Mouse (Mus musculus) neural tube, embryonic 15.5 days (tissue): Measurements from ENCODE around the gene Rsbn1l. TPM values are rescaled to one million over a fixed set of nuclear protein-coding genes. Genes with fewer than 3 reads are reported as not detected.
"Not testable (repeated sequence)": the region's sequence is repeated elsewhere in the genome, so short reads cannot be mapped to it uniquely, and the experiment has no call there.

Experiments used
- ATAC-seq: fragments of 200-750 bp; cut with Nextera tagmentation; 2 replicates; pipeline ENCODE4 v1.8.0; 2017; ENCODE audit warnings: mild to moderate bottlenecking, moderate TSS enrichment, moderate library complexity; ENCODE audit not compliant: low FRiP score
- H3K27ac ChIP-seq: fragments of 300-500 bp; sonication (generic); replicated peaks from 2 replicates; pipeline ENCODE4 v1.5.1; 2015; ENCODE audit warnings: mild to moderate bottlenecking, inconsistent platforms
- H3K27me3 ChIP-seq: fragments of 300-500 bp; sonication (generic); replicated peaks from 2 replicates; pipeline ENCODE4 v1.6.1; 2015; ENCODE audit warnings: inconsistent platforms
- H3K36me3 ChIP-seq: fragments of 300-500 bp; sonication (generic); 2 replicates; pipeline ENCODE4 v1.6.1; 2015; ENCODE audit warnings: inconsistent platforms
- H3K4me1 ChIP-seq: fragments of 300-500 bp; sonication (generic); 2 replicates; pipeline ENCODE4 v1.6.1; 2015; ENCODE audit warnings: inconsistent platforms
- H3K4me2 ChIP-seq: fragments of 300-500 bp; sonication (generic); 2 replicates; pipeline ENCODE4 v1.6.1; 2015; ENCODE audit warnings: inconsistent platforms, mild to moderate bottlenecking, moderate library complexity
- H3K4me3 ChIP-seq: fragments of 300-500 bp; sonication (generic); replicated peaks from 2 replicates; pipeline ENCODE4 v1.5.1; 2015; ENCODE audit warnings: mild to moderate bottlenecking, inconsistent platforms
- H3K9ac ChIP-seq: fragments of 300-500 bp; sonication (generic); replicated peaks from 2 replicates; pipeline ENCODE4 v1.6.1; 2015; ENCODE audit warnings: mild to moderate bottlenecking, inconsistent platforms
- H3K9me3 ChIP-seq: fragments of 300-500 bp; sonication (generic); replicated peaks from 2 replicates; pipeline ENCODE4 v1.6.1; 2016; ENCODE audit warnings: inconsistent platforms
- WGBS: fragments of 180-500 bp; shearing (Covaris S2); methylation state at CpG from one replicate; pipeline ENCODE4 v1.1.7; 2015; ENCODE audit warnings: mixed read lengths; 5-methylcytosine and 5-hydroxymethylcytosine counted together
- polyA plus RNA-seq: library from polyadenylated mRNA; unstranded; fragments of >200 nt; fragmentation: Nextera tagmentation; extraction: Ambion mirVana; gene quantifications from 2 replicates; pipeline ENCODE4 v1.2.1, GENCODE M21; 2015

The Rsbn1l gene
- polyA plus RNA-seq, 1 experiment from 2014 or later: 4.4 TPM

DNA sequence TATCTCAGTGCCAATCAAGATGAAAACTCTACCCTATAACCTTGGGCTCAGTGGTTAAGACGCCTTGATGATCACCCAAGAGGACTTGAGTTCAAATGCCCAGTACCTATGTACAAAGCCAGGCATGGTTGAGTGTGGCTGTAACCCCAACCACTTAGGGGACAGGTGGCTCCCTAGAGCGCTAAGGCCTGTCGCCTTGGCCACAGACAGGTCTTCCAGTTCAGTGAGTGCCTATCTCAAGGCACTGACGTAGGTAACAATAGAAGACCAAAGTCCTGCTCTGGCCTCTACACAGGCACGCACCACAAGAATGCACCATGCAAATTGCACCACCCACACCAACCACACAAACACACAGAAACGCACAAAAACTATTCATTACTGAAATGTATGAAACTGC lies 9.3 kb downstream of the Rsbn1l start:
- Histone ChIP-seq H3K27me3 (no peaks in the 10 kb centered on the region), H3K9ac (no peak overlapping the region), H3K9me3 (no peaks in the 10 kb centered on the region), H3K4me2 (no peak overlapping the region), H3K4me1 (peaks cover 15% of the 10 kb centered on the region), H3K36me3 (no peaks in the 10 kb centered on the region), H3K27ac (no peak overlapping the region), H3K4me3 (no peak overlapping the region)
- 86% methylated on average over 6 of the region's 6 CpGs for WGBS
- no peak for ATAC-seq

GRCm38 (mm10) chr5:20944961-20945748 lies 11.0 kb downstream of the Rsbn1l start:
- Histone ChIP-seq H3K36me3 (no peaks in the 10 kb centered on the region), H3K9me3 (no peaks in the 10 kb centered on the region), H3K4me3 (no peak overlapping the region), H3K9ac (no peak overlapping the region), H3K4me2 (no peak overlapping the region), H3K4me1 (peaks cover 19% of the 10 kb centered on the region), H3K27me3 (no peaks in the 10 kb centered on the region), H3K27ac (no peak overlapping the region)
- WGBS: 81% methylated on average over 13 of the region's 13 CpGs
- ATAC-seq: no peak

DNA sequence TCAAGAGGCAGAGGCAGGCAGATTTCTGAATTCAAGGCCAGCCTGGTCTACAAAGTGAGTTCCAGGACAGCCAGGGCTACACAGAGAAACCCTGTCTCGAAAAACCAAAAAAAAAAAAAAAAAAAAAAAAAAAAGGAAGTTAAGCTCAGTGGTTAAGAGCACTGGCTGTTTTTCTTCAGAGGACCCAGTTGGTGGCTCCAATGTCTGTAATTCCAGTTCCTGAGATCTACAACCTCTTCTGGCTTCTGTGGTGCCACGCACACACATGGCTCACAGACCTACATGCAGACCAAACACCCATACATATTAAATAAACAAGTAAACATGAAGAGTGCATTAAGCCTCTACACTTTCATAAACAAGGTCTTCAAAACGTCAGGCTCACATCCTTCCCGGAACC lies 12.4 kb downstream of the Rsbn1l start:
- not testable (repeated sequence) for H3K27ac ChIP-seq, H3K4me3 ChIP-seq, ATAC-seq, H3K9me3 ChIP-seq, H3K36me3 ChIP-seq, H3K27me3 ChIP-seq, H3K9ac ChIP-seq, H3K4me2 ChIP-seq
- peaks cover 15% of the 10 kb centered on the region; the same call in 1 of the 2 replicates for H3K4me1 ChIP-seq
- 94% methylated on average over 3 of the region's 4 CpGs for WGBS

DNA sequence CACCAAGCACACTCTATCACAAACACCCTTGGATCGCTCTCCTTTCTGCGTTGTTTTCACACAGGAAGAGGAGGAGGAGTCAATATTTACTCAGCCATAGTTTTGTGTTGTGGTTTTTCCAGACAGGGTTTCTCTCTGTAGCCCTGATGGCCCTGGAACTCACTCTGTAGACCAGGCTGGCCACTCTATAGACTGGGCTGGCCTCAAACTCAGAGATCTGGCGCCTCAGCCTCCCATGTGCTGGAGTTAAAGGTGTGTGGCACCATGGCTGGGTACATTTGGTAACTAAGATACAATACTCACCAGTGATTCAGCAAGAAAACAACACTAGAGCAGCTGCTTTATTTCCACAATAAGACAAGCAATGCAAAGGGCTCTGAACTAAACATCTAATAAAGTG lies 13.7 kb downstream of the Rsbn1l start:
- H3K27ac ChIP-seq: no peak overlapping the region
- ATAC-seq: no peak
- H3K36me3 ChIP-seq: no peaks in the 10 kb centered on the region
- no peak overlapping the region for H3K4me3 ChIP-seq
- WGBS: 95% methylated on average over 3 of the region's 3 CpGs
- no peaks in the 10 kb centered on the region for H3K27me3 ChIP-seq
- peaks cover 18% of the 10 kb centered on the region; the same call in 1 of the 2 replicates for H3K4me1 ChIP-seq
- no peak overlapping the region for H3K9ac ChIP-seq
- no peaks in the 10 kb centered on the region for H3K9me3 ChIP-seq
- H3K4me2 ChIP-seq: no peak overlapping the region

DNA sequence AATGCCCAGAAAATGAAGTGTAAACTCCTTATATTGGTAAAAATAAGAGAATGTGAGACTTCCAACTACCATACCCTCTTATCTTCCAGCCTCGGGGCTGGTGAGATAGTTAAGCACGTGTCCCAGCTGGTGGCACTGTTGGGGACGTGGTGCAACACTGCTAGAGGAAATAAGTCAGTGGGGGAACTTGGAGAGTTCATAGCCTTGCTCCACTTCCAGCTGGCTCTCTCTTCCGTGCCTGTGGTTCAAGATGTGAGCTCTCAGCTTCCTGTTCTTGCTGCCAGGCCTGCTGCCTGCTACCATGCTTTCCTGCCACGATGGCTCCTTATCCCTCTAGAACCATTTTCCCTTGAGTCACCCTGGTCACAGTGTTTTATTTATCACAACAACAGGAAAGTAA lies 15.0 kb downstream of the Rsbn1l start:
- no peaks in the 10 kb centered on the region for H3K27me3 ChIP-seq
- ATAC-seq: no peak
- WGBS: 50% methylated on average over 5 of the region's 5 CpGs
- H3K9ac ChIP-seq: no peak overlapping the region
- H3K4me3 ChIP-seq: no peak overlapping the region
- H3K36me3 ChIP-seq: no peaks in the 10 kb centered on the region
- H3K4me2 ChIP-seq: no peak overlapping the region
- no peak overlapping the region for H3K27ac ChIP-seq
- no peaks in the 10 kb centered on the region for H3K9me3 ChIP-seq
- peaks cover 18% of the 10 kb centered on the region; the same call in 1 of the 2 replicates for H3K4me1 ChIP-seq

DNA sequence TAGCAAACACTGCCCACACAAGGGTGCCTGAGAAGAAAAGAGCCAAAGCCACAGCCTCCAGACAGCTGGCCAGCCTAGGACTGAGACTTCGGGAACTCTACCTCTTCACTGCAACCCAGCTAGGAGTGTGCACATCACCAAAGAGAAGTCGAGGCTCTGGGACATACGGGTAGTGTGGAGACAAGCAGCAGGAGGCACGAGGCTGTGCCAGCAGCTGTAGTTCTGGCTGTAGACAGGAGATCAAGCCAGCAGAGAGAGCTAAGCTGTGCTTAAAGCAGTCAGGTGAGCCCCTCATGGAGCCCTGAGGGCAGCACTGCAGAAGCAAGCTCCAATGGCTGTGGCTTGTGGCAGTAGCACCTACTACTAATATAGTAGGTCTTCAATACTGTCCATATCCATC lies 15.5 kb downstream of the Rsbn1l start:
- H3K4me3 ChIP-seq: no peak overlapping the region
- no peaks in the 10 kb centered on the region for H3K27me3 ChIP-seq
- no peak for ATAC-seq
- H3K27ac ChIP-seq: no peak overlapping the region
- H3K36me3 ChIP-seq: no peaks in the 10 kb centered on the region
- no peak overlapping the region for H3K9ac ChIP-seq
- no peaks in the 10 kb centered on the region for H3K9me3 ChIP-seq
- H3K4me1 ChIP-seq: peaks cover 22% of the 10 kb centered on the region
- WGBS: 85% methylated on average over 4 of the region's 4 CpGs
- no peak overlapping the region for H3K4me2 ChIP-seq

- Histone ChIP-seq H3K4me3 (no peak overlapping the region), H3K4me1 (peaks cover 22% of the 10 kb centered on the region), H3K9me3 (no peaks in the 10 kb centered on the region), H3K27ac (no peak overlapping the region), H3K27me3 (no peaks in the 10 kb centered on the region), H3K4me2 (no peak overlapping the region), H3K9ac (no peak overlapping the region), H3K36me3 (no peaks in the 10 kb centered on the region)
- 91% methylated on average over 6 of the region's 6 CpGs for WGBS
- ATAC-seq: no peak
Measured at GRCm38 (mm10) chr5:20940040-20940571, 16.1 kb downstream of the Rsbn1l start.

- no peak overlapping the region for H3K27ac ChIP-seq
- no peak overlapping the region for H3K4me3 ChIP-seq
- ATAC-seq: peak; percentile 36; the same call in 1 of the 2 replicates
- WGBS: 73% methylated on average over 5 of the region's 5 CpGs
- no peaks in the 10 kb centered on the region for H3K27me3 ChIP-seq
- no peaks in the 10 kb centered on the region for H3K9me3 ChIP-seq
- no peak overlapping the region for H3K9ac ChIP-seq
- H3K4me1 ChIP-seq: peaks cover 19% of the 10 kb centered on the region
- no peaks in the 10 kb centered on the region for H3K36me3 ChIP-seq
- no peak overlapping the region for H3K4me2 ChIP-seq
Measured at GRCm38 (mm10) chr5:20938523-20938922, 17.7 kb downstream of the Rsbn1l start.

DNA sequence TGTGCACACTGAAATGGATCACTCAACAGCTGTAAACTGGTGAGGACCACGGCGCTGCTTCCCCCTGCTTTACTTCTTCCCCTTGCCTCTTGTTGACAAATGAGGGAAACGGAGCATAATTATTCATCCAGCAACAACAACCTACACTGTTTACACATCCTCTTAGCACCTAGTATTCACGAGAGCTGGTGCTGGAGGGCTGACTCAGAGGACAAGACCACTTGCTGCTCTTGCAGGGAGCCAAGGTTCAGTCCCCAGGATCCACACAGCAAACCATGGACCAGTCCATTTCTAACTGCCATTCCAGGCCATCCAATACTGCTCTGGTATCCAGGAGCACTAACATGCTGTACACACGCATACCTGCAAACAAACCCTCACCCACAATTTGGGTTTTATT lies 20.3 kb downstream of the Rsbn1l start:
- Histone ChIP-seq H3K4me1 (peaks cover 19% of the 10 kb centered on the region), H3K4me2 (no peak overlapping the region), H3K9me3 (no peaks in the 10 kb centered on the region), H3K27ac (no peak overlapping the region), H3K4me3 (no peak overlapping the region), H3K27me3 (no peaks in the 10 kb centered on the region), H3K9ac (no peak overlapping the region), H3K36me3 (no peaks in the 10 kb centered on the region)
- ATAC-seq: no peak
- 78% methylated on average over 5 of the region's 5 CpGs for WGBS

DNA sequence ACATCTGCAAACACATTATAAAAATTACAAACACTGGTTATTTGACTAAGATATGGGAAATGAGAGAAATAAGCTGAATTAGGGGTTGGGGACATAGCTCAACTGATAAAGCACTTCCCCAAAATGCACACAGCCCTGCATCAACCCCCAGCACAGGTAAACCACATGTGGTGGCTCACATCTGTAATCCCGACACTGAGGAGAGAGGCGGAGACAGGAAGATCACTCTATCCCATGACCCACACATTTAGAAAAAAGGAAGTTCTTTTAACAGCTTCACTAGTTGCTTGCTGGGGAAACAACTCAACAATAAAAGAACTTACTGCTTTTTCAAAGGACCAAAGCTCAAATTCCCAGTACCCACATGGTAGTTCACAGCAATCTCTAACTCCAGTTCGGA lies 23.6 kb downstream of the Rsbn1l start:
- 93% methylated on average over 3 of the region's 3 CpGs for WGBS
- no peaks in the 10 kb centered on the region for H3K9me3 ChIP-seq
- no peak for ATAC-seq
- H3K27ac ChIP-seq: no peak overlapping the region
- no peaks in the 10 kb centered on the region for H3K36me3 ChIP-seq
- no peak overlapping the region for H3K9ac ChIP-seq
- no peak overlapping the region for H3K4me3 ChIP-seq
- H3K4me2 ChIP-seq: no peak overlapping the region
- H3K4me1 ChIP-seq: peaks cover 12% of the 10 kb centered on the region; the same call in 1 of the 2 replicates
- H3K27me3 ChIP-seq: no peaks in the 10 kb centered on the region

GRCm38 (mm10) chr5:20931300-20931699 lies 24.9 kb downstream of the Rsbn1l start:
- 94% methylated on average over 3 of the region's 3 CpGs for WGBS
- Histone ChIP-seq H3K9ac (no peak overlapping the region), H3K4me2 (no peak overlapping the region), H3K27me3 (no peaks in the 10 kb centered on the region), H3K4me1 (peaks cover 12% of the 10 kb centered on the region; the same call in 1 of the 2 replicates), H3K4me3 (no peak overlapping the region), H3K36me3 (no peaks in the 10 kb centered on the region), H3K9me3 (no peaks in the 10 kb centered on the region), H3K27ac (no peak overlapping the region)
- ATAC-seq: no peak

GRCm38 (mm10) chr5:20930430-20930829 lies 25.8 kb downstream of the Rsbn1l start:
- no peak for ATAC-seq
- no peak overlapping the region for H3K9ac ChIP-seq

More at GRCm38 (mm10) chr5:20930430-20930829, 25.8 kb downstream of the Rsbn1l start:
- Histone ChIP-seq H3K27ac (no peak overlapping the region), H3K4me3 (no peak overlapping the region), H3K4me1 (peaks cover 7% of the 10 kb centered on the region; the same call in 1 of the 2 replicates), H3K9me3 (no peaks in the 10 kb centered on the region), H3K27me3 (no peaks in the 10 kb centered on the region), H3K36me3 (no peaks in the 10 kb centered on the region), H3K4me2 (no peak overlapping the region)
